Mouse (Mus musculus): Measurements from ENCODE around the gene Plagl1. TPM values are rescaled to one million over a fixed set of nuclear protein-coding genes. Genes with fewer than 3 reads are reported as not detected.
"Not testable (repeated sequence)": the region's sequence is repeated elsewhere in the genome, so short reads cannot be mapped to it uniquely, and the experiment has no call there.

Gene Plagl1
- polyA plus RNA-seq (2016; fragmentation: Nextera tagmentation; extraction: Ambion mirVana): 86.7 and 89.5 TPM in 2 replicates

GRCm38 (mm10) chr10:13060021-13060668 is at the start of gene Plagl1:
Gene Plagl1 (plus strand): TSS chr10:13060504.
- Histone ChIP-seq H3K4me1 (peaks cover 34% of the 10 kb centered on the region), H3K36me3 (replicated peaks) (no peaks in the 10 kb centered on the region), H3K27ac (peak within 1 kb of the TSS; percentile 80), H3K4me3 (peak within 1 kb of the TSS; percentile 51), H3K9me3 (no peaks in the 10 kb centered on the region), H3K27me3 (ENCODE audit: poor library complexity, severe bottlenecking) (peaks cover 66% of the 10 kb centered on the region)
- no peak for DNase-seq (ENCODE audit: extremely low spot score, low spot score)
- 56% methylated on average over 11 of the region's 11 CpGs for WGBS

GRCm38 (mm10) chr10:13014026-13014425 is 46.3 kb upstream of the Plagl1 start:
- Histone ChIP-seq H3K4me3 (no peak overlapping the region), H3K36me3 (replicated peaks) (peaks cover 19% of the 10 kb centered on the region), H3K27me3 (ENCODE audit: poor library complexity, severe bottlenecking) (no peaks in the 10 kb centered on the region), H3K4me1 (peaks cover 13% of the 10 kb centered on the region), H3K9me3 (no peaks in the 10 kb centered on the region), H3K27ac (no peak overlapping the region)
- WGBS: 77% methylated on average over 7 of the region's 7 CpGs
- DNase-seq (ENCODE audit: extremely low spot score, low spot score): no peak

GRCm38 (mm10) chr10:13016573-13016972 is 43.7 kb upstream of the Plagl1 start:
- Histone ChIP-seq H3K4me3 (no peak overlapping the region), H3K27me3 (ENCODE audit: poor library complexity, severe bottlenecking) (no peaks in the 10 kb centered on the region), H3K36me3 (replicated peaks) (0 out of 2 replicates have a peak, but pooled peaks cover 4% of the 10 kb centered on the region), H3K27ac (no peak overlapping the region), H3K4me1 (no peaks in the 10 kb centered on the region), H3K9me3 (no peaks in the 10 kb centered on the region)
- peak; percentile 32 for DNase-seq (ENCODE audit: extremely low spot score, low spot score)
- WGBS: 33% methylated on average over 4 of the region's 4 CpGs

- 62% methylated on average over 7 of the region's 7 CpGs for WGBS
- H3K4me1 ChIP-seq: no peaks in the 10 kb centered on the region
- no peaks in the 10 kb centered on the region for H3K9me3 ChIP-seq
- DNase-seq (ENCODE audit: extremely low spot score, low spot score): peak; percentile 30
- H3K4me3 ChIP-seq: no peak overlapping the region
- no peaks in the 10 kb centered on the region for H3K36me3 ChIP-seq (replicated peaks)
- no peaks in the 10 kb centered on the region for H3K27me3 ChIP-seq (ENCODE audit: poor library complexity, severe bottlenecking)
- H3K27ac ChIP-seq: peak overlapping the region; percentile 58
Observed at GRCm38 (mm10) chr10:13018510-13018909, 41.8 kb upstream of the Plagl1 start.

- Histone ChIP-seq H3K9me3 (no peaks in the 10 kb centered on the region), H3K27ac (no peak overlapping the region), H3K27me3 (ENCODE audit: poor library complexity, severe bottlenecking) (no peaks in the 10 kb centered on the region), H3K36me3 (replicated peaks) (no peaks in the 10 kb centered on the region), H3K4me1 (no peaks in the 10 kb centered on the region), H3K4me3 (no peak overlapping the region)
- no peak for DNase-seq (ENCODE audit: extremely low spot score, low spot score)
- WGBS: 81% methylated on average over 5 of the region's 5 CpGs
Observed at GRCm38 (mm10) chr10:13019026-13019425, 41.3 kb upstream of the Plagl1 start.

- H3K27ac ChIP-seq: no peak overlapping the region
- H3K36me3 ChIP-seq (replicated peaks): no peaks in the 10 kb centered on the region
- 91% methylated on average over 4 of the region's 4 CpGs for WGBS
- no peak overlapping the region for H3K4me3 ChIP-seq
- no peaks in the 10 kb centered on the region for H3K27me3 ChIP-seq (ENCODE audit: poor library complexity, severe bottlenecking)
- DNase-seq (ENCODE audit: extremely low spot score, low spot score): no peak
- no peaks in the 10 kb centered on the region for H3K9me3 ChIP-seq
- no peaks in the 10 kb centered on the region for H3K4me1 ChIP-seq
Observed at GRCm38 (mm10) chr10:13022103-13022502, 38.2 kb upstream of the Plagl1 start.

- H3K9me3 ChIP-seq; H3K4me3 ChIP-seq; H3K27ac ChIP-seq; H3K27me3 ChIP-seq (ENCODE audit: poor library complexity, severe bottlenecking); DNase-seq (ENCODE audit: extremely low spot score, low spot score); H3K4me1 ChIP-seq; H3K36me3 ChIP-seq (replicated peaks): not testable (repeated sequence)
- WGBS: 75% methylated on average over 3 of the region's 3 CpGs
Observed at GRCm38 (mm10) chr10:13023985-13024384, 36.3 kb upstream of the Plagl1 start.

GRCm38 (mm10) chr10:13027702-13028101 is 32.6 kb upstream of the Plagl1 start:
- no peak for DNase-seq (ENCODE audit: extremely low spot score, low spot score)
- H3K4me1 ChIP-seq: no peaks in the 10 kb centered on the region
- H3K27me3 ChIP-seq (ENCODE audit: poor library complexity, severe bottlenecking): no peaks in the 10 kb centered on the region
- H3K9me3 ChIP-seq: no peaks in the 10 kb centered on the region
- H3K27ac ChIP-seq: no peak overlapping the region
- H3K4me3 ChIP-seq: no peak overlapping the region
- 92% methylated on average over 5 of the region's 5 CpGs for WGBS
- no peaks in the 10 kb centered on the region for H3K36me3 ChIP-seq (replicated peaks)

GRCm38 (mm10) chr10:13028215-13028614 is 32.1 kb upstream of the Plagl1 start:
- 86% methylated on average over 1 of the region's 1 CpGs for WGBS
- H3K27ac ChIP-seq: no peak overlapping the region
- no peaks in the 10 kb centered on the region for H3K9me3 ChIP-seq
- H3K36me3 ChIP-seq (replicated peaks): no peaks in the 10 kb centered on the region
- H3K27me3 ChIP-seq (ENCODE audit: poor library complexity, severe bottlenecking): no peaks in the 10 kb centered on the region
- H3K4me1 ChIP-seq: no peaks in the 10 kb centered on the region
- no peak overlapping the region for H3K4me3 ChIP-seq
- DNase-seq (ENCODE audit: extremely low spot score, low spot score): no peak

GRCm38 (mm10) chr10:13029416-13029815 is 30.9 kb upstream of the Plagl1 start:
- WGBS: 92% methylated on average over 5 of the region's 5 CpGs
- Histone ChIP-seq H3K9me3 (no peaks in the 10 kb centered on the region), H3K4me3 (no peak overlapping the region), H3K27me3 (ENCODE audit: poor library complexity, severe bottlenecking) (no peaks in the 10 kb centered on the region), H3K4me1 (no peaks in the 10 kb centered on the region), H3K27ac (no peak overlapping the region), H3K36me3 (replicated peaks) (no peaks in the 10 kb centered on the region)
- no peak for DNase-seq (ENCODE audit: extremely low spot score, low spot score)

GRCm38 (mm10) chr10:13035270-13035669 is 25.0 kb upstream of the Plagl1 start:
- Histone ChIP-seq H3K36me3 (replicated peaks) (no peaks in the 10 kb centered on the region), H3K4me3 (no peak overlapping the region), H3K27me3 (ENCODE audit: poor library complexity, severe bottlenecking) (no peaks in the 10 kb centered on the region), H3K4me1 (no peaks in the 10 kb centered on the region), H3K9me3 (no peaks in the 10 kb centered on the region), H3K27ac (no peak overlapping the region)
- WGBS: 90% methylated on average over 3 of the region's 3 CpGs
- no peak for DNase-seq (ENCODE audit: extremely low spot score, low spot score)

GRCm38 (mm10) chr10:13039637-13040174 is 20.6 kb upstream of the Plagl1 start:
- no peak for DNase-seq (ENCODE audit: extremely low spot score, low spot score)
- Histone ChIP-seq H3K36me3 (replicated peaks) (no peaks in the 10 kb centered on the region), H3K27me3 (ENCODE audit: poor library complexity, severe bottlenecking) (no peaks in the 10 kb centered on the region), H3K9me3 (0 out of 2 replicates have a peak, but pooled peaks cover 5% of the 10 kb centered on the region), H3K27ac (no peak overlapping the region), H3K4me1 (no peaks in the 10 kb centered on the region), H3K4me3 (no peak overlapping the region)
- 91% methylated on average over 5 of the region's 5 CpGs for WGBS

GRCm38 (mm10) chr10:13044659-13045058 is 15.6 kb upstream of the Plagl1 start:
- WGBS: 94% methylated on average over 11 of the region's 11 CpGs
- H3K4me3 ChIP-seq: no peak overlapping the region

More at GRCm38 (mm10) chr10:13044659-13045058, 15.6 kb upstream of the Plagl1 start:
- no peak for DNase-seq (ENCODE audit: extremely low spot score, low spot score)
- Histone ChIP-seq H3K36me3 (replicated peaks) (no peaks in the 10 kb centered on the region), H3K27me3 (ENCODE audit: poor library complexity, severe bottlenecking) (no peaks in the 10 kb centered on the region), H3K27ac (no peak overlapping the region), H3K4me1 (no peaks in the 10 kb centered on the region), H3K9me3 (0 out of 2 replicates have a peak, but pooled peaks cover 5% of the 10 kb centered on the region)

All from forebrain, embryonic 10.5 days (tissue).